Mouse (Mus musculus) inflammation-experienced regulatory T-cells (primary cell): ENCODE measurements around the gene Ugdh. TPM values are rescaled to one million over a fixed set of nuclear protein-coding genes. Genes with fewer than 3 reads are reported as not detected.

ENCODE experiments used
- polyA plus RNA-seq, 2 experiments: library from polyadenylated mRNA; unstranded; fragments of 100-300 nt; shearing (Covaris generic); gene quantifications; one replicate each; pipeline ENCODE4 v1.2.1; 2017

Gene Ugdh
- polyA plus RNA-seq: 10 to 100 TPM; 32.1 to 37.1 TPM

GRCm38 (mm10) chr5:65435806-65436561 is at the start of gene Ugdh:
Gene Ugdh, minus strand, starts transcription at chr5:65435949.

GRCm38 (mm10) chr5:65390648-65391644 is 44.8 kb downstream of the Ugdh start, which contains the start of the genes Rpl9 and Lias:
Gene Rpl9, minus strand, starts transcription at chr5:65391444.
Gene Lias, plus strand, starts transcription at chr5:65391497.

Other genes with a start within 250 kb of the Ugdh start
- 1 to 10 TPM; 3.2 to 4.4 TPM for gene Wdr19, start 236.3 kb downstream of the Ugdh start, polyA plus RNA-seq
- 10 to 100 TPM; 46.2 to 47.2 TPM for gene Rfc1, start 100.3 kb downstream of the Ugdh start, polyA plus RNA-seq
- gene Klb, start 87.6 kb downstream of the Ugdh start, polyA plus RNA-seq: under 1 TPM; 0.10 to 0.26 TPM
- 1,000 to 10,000 TPM in 1 of 2 experiments, 100 to 1,000 TPM in 1; 902 to 1,025 TPM for gene Rpl9, start 44.5 kb downstream of the Ugdh start, polyA plus RNA-seq
- gene Lias, start 44.5 kb downstream of the Ugdh start, polyA plus RNA-seq: 10 to 100 TPM; 41.6 to 42.0 TPM
- not detected for gene Gm43552, start 56.9 kb upstream of the Ugdh start, polyA plus RNA-seq
- 100 to 1,000 TPM; 168 to 176 TPM for gene Smim14, start 101.2 kb upstream of the Ugdh start, polyA plus RNA-seq
- 100 to 1,000 TPM in 1 of 2 experiments, 10 to 100 TPM in 1; 99.2 to 101 TPM for gene Ube2k, start 101.3 kb upstream of the Ugdh start, polyA plus RNA-seq